39 mouse cellular contexts compared by ENCODE assay signal in genomic region chr6:129051731-129052130, GRCm38 (mm10). TPM values are rescaled to one million over a fixed set of nuclear protein-coding genes. Genes with fewer than 3 reads are reported as not detected.
"Had no signal": no experiment of that assay in that cellular context is flagged by ENCODE, and none has a peak within 500 bp of the region (broad histone marks: within the 10 kb centered on the region; RNA-seq: fewer than 3 reads in every experiment).

No protein-coding gene starts in this region.

- DNase-seq: gastrocnemius, postnatal 14 days; gastrocnemius, postnatal 36 days; heart, adult 11 months; heart, adult 2 months; heart, postnatal 14 days; heart, postnatal 36 days; kidney, adult 18-20 months; kidney, adult 8-10 months; kidney, postnatal 14 days; kidney, postnatal 36 days; layer of hippocampus, adult 9-11 months; layer of hippocampus, postnatal 36 days; left cerebral cortex, postnatal 4 days; lung, adult 18-20 months had no signal

- ATAC-seq: hindbrain, postnatal 0 days; intestine, embryonic 15.5 days; intestine, postnatal 0 days; liver, embryonic 12.5 days had no signal

RNA-seq across cellular contexts. Expression of gene Klrb1f, which starts 6.0 kb away (rescaled TPM):
- total RNA-seq: gastrocnemius, postnatal 14 days; gastrocnemius, postnatal 36 days; heart, adult 2 months; heart, postnatal 36 days; hindbrain, postnatal 0 days; layer of hippocampus, adult 18-20 months; layer of hippocampus, adult 8-10 months; layer of hippocampus, postnatal 14 days; layer of hippocampus, postnatal 36 days; left cerebral cortex, adult 18-20 months; left cerebral cortex, adult 8-10 months; left cerebral cortex, postnatal 10 days; left cerebral cortex, postnatal 25 days; liver, adult 2 months had no signal
- polyA plus RNA-seq: heart, embryonic 13.5 days; hindbrain, embryonic 11.5 days; limb, embryonic 13.5 days; liver, adult 2 months had no signal

RNA-seq across cellular contexts. Expression of gene Clec2e, which starts 49.0 kb away (rescaled TPM):
- total RNA-seq: heart, postnatal 36 days; hematopoietic stem cell, adult 5-6 weeks; hindbrain, postnatal 0 days; layer of hippocampus, adult 18-20 months; layer of hippocampus, adult 8-10 months; layer of hippocampus, postnatal 14 days; layer of hippocampus, postnatal 36 days; left cerebral cortex, adult 18-20 months; left cerebral cortex, adult 8-10 months; left cerebral cortex, postnatal 10 days; left cerebral cortex, postnatal 25 days; left cerebral cortex, postnatal 4 days; liver, adult 2 months had no signal
- polyA plus RNA-seq: heart, embryonic 11.5 days; heart, embryonic 13.5 days; heart, embryonic 15.5 days; heart, postnatal 0 days; hindbrain, embryonic 11.5 days; hindbrain, embryonic 13.5 days; hindbrain, embryonic 15.5 days; hindbrain, postnatal 0 days; kidney, postnatal 0 days; limb, embryonic 11.5 days; limb, embryonic 13.5 days; limb, embryonic 15.5 days; liver, embryonic 12.5 days; liver, embryonic 14.5 days had no signal
